8 mouse cellular contexts compared by ENCODE assay signal in the genomic region with DNA sequence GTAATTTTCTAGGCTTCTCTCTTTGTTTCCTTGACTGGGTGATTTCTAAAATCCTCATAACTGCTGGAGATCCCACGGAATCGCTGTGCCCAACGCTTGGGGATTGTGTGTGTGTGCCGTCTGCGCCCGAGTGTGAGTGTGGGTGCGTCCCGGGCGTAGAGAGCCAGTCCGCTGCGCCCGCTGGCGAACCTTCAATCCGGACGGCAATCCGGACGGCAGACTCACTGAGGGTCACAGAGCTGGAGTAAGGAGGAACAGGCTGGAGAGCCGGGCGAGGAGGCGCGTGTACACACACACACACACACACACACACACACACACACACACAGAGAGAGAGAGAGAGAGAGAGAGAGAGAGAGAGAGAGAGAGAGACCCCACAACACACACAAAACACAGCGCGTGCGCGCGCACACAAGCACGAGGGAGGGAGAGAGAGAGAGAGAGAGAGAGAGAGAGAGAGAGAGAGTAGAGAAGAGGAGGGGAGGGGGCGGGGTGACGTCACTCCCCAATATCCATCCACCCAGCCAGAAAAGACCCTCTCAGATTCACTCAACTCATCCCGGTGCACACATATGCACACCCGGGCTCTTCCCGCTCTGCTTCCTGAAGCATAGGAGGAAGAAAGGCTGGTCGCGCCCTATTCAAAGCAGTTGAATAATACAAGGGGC.
DNase-seq lines count a peak whose midpoint lies in the region; ATAC-seq and TF ChIP-seq lines count a peak whose summit lies in the region.

No protein-coding gene starts in this region.

- H3K4me2 ChIP-seq in embryonic facial prominence, embryonic 13.5 days, result peak overlapping the region; percentile 62
- H3K4me2 ChIP-seq in heart, embryonic 13.5 days, result peak overlapping the region; percentile 83
- H3K4me2 ChIP-seq in lung, postnatal 0 days (replicated peaks; ENCODE audit: low read depth, low read length), result peak overlapping the region; percentile 96

- no peaks in the 10 kb centered on the region for H3K9me3 ChIP-seq in embryonic facial prominence, embryonic 13.5 days
- no peaks in the 10 kb centered on the region for H3K9me3 ChIP-seq in heart, embryonic 13.5 days
- no peaks in the 10 kb centered on the region for H3K9me3 ChIP-seq in lung, postnatal 0 days (ENCODE audit: low read length)

- H3K4me1 ChIP-seq in embryonic facial prominence, embryonic 13.5 days, result peaks cover 7% of the 10 kb centered on the region
- H3K4me1 ChIP-seq in heart, embryonic 13.5 days, result peaks cover 39% of the 10 kb centered on the region
- no peaks in the 10 kb centered on the region for H3K4me1 ChIP-seq in lung, postnatal 0 days (ENCODE audit: insufficient read depth, low read depth, low read length)

- peak; percentile 38 for DNase-seq in urinary bladder, adult 2 months (ENCODE audit: low spot score)
- no peak for DNase-seq in urinary bladder, postnatal 25 days (ENCODE audit: low spot score)
- DNase-seq in layer of hippocampus, postnatal 10 days (ENCODE audit: low spot score in 2 of 2), result peak; percentile 63 to 71
- peak; percentile 71 for DNase-seq in lung, postnatal 0 days (ENCODE audit: low spot score)
- DNase-seq in right cerebral cortex, adult 18-20 months, result peak; percentile 43
- DNase-seq in spleen, adult 18-20 months, result no peak

- peak overlapping the region; percentile 89 for H3K4me3 ChIP-seq in embryonic facial prominence, embryonic 13.5 days
- H3K4me3 ChIP-seq in heart, embryonic 13.5 days, result peak overlapping the region; percentile 82
- peak overlapping the region; percentile 87 for H3K4me3 ChIP-seq in lung, postnatal 0 days (ENCODE audit: low read depth, low read length)

- WGBS in embryonic facial prominence, embryonic 13.5 days, result under 1% methylated on average over 34 of the region's 34 CpGs
- under 1% methylated on average over 29 of the region's 34 CpGs for WGBS in heart, embryonic 13.5 days
- WGBS in lung, postnatal 0 days, result 3% methylated on average over 33 of the region's 34 CpGs

- no peak for TF ChIP-seq CTCF in lung, postnatal 0 days (IDR thresholded peaks at IDR 0.05)

- TF ChIP-seq EP300 in lung, postnatal 0 days (IDR thresholded peaks at IDR 0.05), result no peak

- ATAC-seq in embryonic facial prominence, embryonic 13.5 days (ENCODE audit: insufficient number of reproducible peaks, insufficient read depth, low FRiP score, low TSS enrichment, low read depth), result peak; percentile 65
- ATAC-seq in heart, embryonic 13.5 days (ENCODE audit: extremely low read depth, insufficient number of reproducible peaks, low FRiP score, low TSS enrichment), result peak; percentile 40; the same call in 1 of the 2 replicates
- ATAC-seq in lung, postnatal 0 days, result peak; percentile 75

- H3K9ac ChIP-seq in embryonic facial prominence, embryonic 13.5 days, result peak overlapping the region; percentile 97
- peak overlapping the region; percentile 99 for H3K9ac ChIP-seq in heart, embryonic 13.5 days
- H3K9ac ChIP-seq in lung, postnatal 0 days (replicated peaks; ENCODE audit: low read depth), result peak overlapping the region; percentile 65

- no peaks in the 10 kb centered on the region for H3K27me3 ChIP-seq in embryonic facial prominence, embryonic 13.5 days
- H3K27me3 ChIP-seq in heart, embryonic 13.5 days (replicated peaks), result no peaks in the 10 kb centered on the region
- no peaks in the 10 kb centered on the region for H3K27me3 ChIP-seq in lung, postnatal 0 days (replicated peaks; ENCODE audit: insufficient read depth, low read length)

- no peaks in the 10 kb centered on the region for H3K36me3 ChIP-seq in embryonic facial prominence, embryonic 13.5 days
- H3K36me3 ChIP-seq in heart, embryonic 13.5 days, result no peaks in the 10 kb centered on the region
- H3K36me3 ChIP-seq in lung, postnatal 0 days (ENCODE audit: insufficient read depth, low read length), result no peaks in the 10 kb centered on the region

- peak overlapping the region; percentile 98 for H3K27ac ChIP-seq in embryonic facial prominence, embryonic 13.5 days
- peak overlapping the region; percentile 98 for H3K27ac ChIP-seq in heart, embryonic 13.5 days (replicated peaks)
- H3K27ac ChIP-seq in lung, postnatal 0 days (ENCODE audit: low read length), result peak overlapping the region; percentile 75; the same call in 1 of the 2 replicates

Comparison
In these comparisons a context has a peak if more than half of its experiments do, and no peak if none do; other contexts are left out.
1. DNase-seq: peak in urinary bladder, adult 2 months (single experiment), layer of hippocampus, postnatal 10 days (2 of 2), lung, postnatal 0 days (single experiment) and right cerebral cortex, adult 18-20 months (single experiment); none in urinary bladder, postnatal 25 days (single experiment) and spleen, adult 18-20 months (0 of 2).
2. Peak in every context shown above with its lines, with median percentiles within 50 percentile points of each other: ATAC-seq, H3K27ac ChIP-seq, H3K4me2 ChIP-seq, H3K4me3 ChIP-seq and H3K9ac ChIP-seq.